Mouse (Mus musculus): ENCODE measurements around the gene Brwd3. TPM values are rescaled to one million over a fixed set of nuclear protein-coding genes. Genes with fewer than 3 reads are reported as not detected.

The Brwd3 gene
- polyA plus RNA-seq, 1 experiment from 2014 or later = 3.7 TPM

Other genes starting within 250 kb of the Brwd3 start
- gene Gm379, start 169.5 kb downstream of the Brwd3 start, polyA plus RNA-seq (2014; fragmentation: Nextera tagmentation; extraction: Ambion mirVana) = not detected in 2 replicates
- 7.2 and 9.1 TPM in 2 replicates for gene Hmgn5, start 179.0 kb upstream of the Brwd3 start, polyA plus RNA-seq (2014; fragmentation: Nextera tagmentation; extraction: Ambion mirVana)